Mouse (Mus musculus): ENCODE results near the gene Mboat2.

Gene Mboat2

GRCm38 (mm10) chr12:24830766-24831152 is at the start of gene Mboat2:
Mboat2 (plus strand) TSS chr12:24830879.
- DNase-seq (ENCODE audit: low spot score in 2 of 2): peak; percentile 4 to 6

DNA sequence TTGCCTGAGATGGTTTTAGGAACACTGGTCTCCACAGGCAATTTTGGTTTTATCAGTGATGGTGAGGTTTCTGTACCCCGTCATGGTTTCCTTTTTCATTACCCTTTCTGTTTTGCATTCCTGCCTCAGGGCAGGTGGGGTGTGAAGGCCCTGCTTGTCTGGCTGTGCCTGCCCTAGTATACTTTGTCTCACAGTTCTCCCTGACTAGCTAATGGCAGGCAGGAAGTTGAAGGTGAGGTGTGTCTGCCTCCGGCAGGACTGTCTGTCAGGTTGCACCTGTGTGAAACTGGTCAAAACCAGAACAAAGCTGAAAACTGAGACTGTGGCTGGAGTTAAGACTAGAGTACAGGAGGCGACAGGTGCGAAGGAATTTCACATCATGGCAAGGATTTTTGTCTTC is 46.9 kb upstream of the Mboat2 start:
- no peak for DNase-seq (ENCODE audit: low spot score in 2 of 2)

GRCm38 (mm10) chr12:24785882-24786281 is 44.8 kb upstream of the Mboat2 start:
- DNase-seq (ENCODE audit: low spot score in 2 of 2): no peak

- DNase-seq (ENCODE audit: low spot score in 2 of 2): no peak
Observed at GRCm38 (mm10) chr12:24786316-24786715, 44.4 kb upstream of the Mboat2 start.

- DNase-seq (ENCODE audit: low spot score in 2 of 2): no peak
Observed at GRCm38 (mm10) chr12:24789659-24790058, 41.0 kb upstream of the Mboat2 start.

DNA sequence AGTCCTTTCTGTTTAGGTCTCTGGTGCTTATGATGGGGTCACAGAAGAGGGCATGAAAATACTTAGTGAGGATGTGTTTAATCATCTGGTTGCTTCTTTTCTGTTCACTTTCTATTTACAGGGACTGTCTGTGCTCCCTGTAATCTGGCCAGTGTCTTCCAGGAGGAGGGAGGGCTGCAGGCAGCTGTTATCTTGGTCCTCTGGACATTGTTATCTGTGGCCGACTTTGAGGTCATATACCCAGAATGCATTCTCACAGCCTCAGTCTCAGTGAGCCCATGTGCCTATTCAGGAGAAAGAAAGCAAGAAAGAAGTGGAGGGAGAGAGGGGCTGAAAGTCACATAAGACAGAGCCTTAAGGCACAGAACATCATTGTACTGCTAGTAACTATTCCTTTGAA is 19.4 kb upstream of the Mboat2 start:
- no peak for DNase-seq (ENCODE audit: low spot score in 2 of 2)

DNA sequence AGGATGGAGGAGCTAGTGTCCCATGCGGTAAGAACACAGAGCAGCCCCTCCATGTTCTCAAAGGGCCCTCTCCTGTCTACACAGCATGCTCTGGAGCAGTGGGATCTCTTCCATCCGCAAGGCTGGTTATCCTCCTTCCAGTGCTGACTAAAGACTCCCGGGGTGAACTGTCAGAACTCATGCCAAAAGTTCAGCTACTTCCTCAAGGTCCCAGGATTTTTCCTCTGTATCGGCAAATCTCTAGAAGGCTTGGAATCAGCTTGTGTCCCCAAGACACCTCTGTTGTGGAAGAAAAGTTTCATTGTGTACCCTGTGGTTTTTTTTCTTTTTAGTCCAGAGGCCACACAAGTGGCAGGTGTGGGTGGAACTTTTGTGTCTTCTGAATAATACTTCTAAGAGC is 18.8 kb upstream of the Mboat2 start:
- DNase-seq (ENCODE audit: low spot score in 2 of 2): no peak

DNA sequence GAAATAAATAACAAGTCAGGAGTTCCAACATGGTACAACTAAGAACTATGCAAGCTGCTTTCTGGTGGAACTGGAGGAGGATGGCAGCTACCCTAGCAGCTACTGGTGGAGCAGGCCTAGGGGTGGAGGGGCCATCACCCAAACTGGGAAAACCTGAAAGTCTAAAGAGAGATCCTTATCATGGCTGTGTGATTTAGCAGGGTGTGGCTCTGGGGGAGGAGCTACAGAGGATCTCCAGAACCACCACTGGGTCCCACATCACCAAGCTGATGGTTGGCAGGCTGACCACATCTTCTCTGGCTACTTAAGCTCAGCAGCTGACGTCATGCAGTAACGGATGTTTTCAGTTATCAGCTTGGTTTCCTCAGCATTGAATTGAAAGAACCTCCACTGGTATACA is 7.8 kb upstream of the Mboat2 start:
- peak; percentile 34 to 55 for DNase-seq (ENCODE audit: low spot score in 2 of 2)

GRCm38 (mm10) chr12:24823636-24824354 is 6.9 kb upstream of the Mboat2 start:
- no peak for DNase-seq (ENCODE audit: low spot score in 2 of 2)

DNA sequence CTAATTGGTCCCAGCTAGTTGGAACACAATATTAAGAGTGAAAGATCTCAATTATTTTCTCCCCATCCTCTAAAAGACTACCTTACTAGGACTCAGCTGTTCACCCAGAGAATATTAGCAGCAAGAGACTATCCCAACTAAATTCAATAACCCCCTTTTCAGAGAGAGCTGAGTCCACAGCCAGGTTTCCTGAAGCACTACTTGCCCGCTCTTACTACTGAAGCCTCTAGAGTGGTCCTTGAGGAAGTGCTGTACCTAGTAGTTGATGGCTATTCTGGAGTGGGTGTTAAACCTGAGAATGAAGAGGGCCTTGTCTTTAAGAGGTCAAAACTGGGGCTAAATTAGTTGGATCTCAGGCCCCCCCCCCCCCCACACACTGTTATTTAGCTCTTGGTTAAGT is 593 bp upstream of the Mboat2 start:
- DNase-seq (ENCODE audit: low spot score in 2 of 2): no peak

DNA sequence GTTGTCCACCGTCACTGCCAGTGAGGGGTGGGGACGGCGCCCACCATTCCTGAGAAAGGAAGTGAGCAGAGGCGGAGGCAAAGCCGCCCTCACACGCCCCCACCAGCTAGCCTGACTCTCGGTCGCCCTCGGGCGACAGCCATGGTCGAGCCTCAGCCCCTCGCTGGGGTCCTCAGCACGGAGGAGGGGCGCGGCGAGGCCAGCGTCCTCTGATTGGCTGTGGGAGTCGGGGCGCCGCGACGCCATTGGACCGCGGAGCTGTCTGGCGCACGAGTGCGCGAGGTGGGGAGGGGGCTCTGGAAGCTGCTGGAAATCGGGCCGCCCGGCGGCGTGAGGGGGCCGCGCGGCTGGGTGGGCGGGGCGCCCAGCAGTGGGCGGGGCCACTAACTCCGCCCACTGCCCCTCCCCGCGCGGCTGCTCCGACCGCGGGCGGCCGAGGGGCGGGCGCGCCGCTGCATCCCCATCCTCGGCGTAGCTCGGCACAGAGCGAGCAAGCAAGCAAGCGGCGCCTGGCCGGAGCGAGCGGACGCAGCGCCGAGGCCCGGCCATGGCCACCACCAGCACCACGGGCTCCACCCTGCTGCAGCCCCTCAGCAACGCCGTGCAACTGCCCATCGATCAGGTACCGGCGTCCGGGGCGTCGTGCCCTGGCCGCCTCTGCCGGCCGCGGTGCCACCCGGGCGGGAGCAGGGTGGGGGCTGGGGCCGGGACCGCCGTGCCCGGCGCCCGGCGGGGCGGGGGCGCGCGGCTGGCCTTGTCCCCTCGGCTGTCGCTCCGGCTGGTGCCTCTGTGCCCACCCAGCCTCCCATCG is 679 bp downstream of the Mboat2 start:
- peak; percentile 22 to 28 for DNase-seq (ENCODE audit: low spot score in 2 of 2)

- DNase-seq (ENCODE audit: low spot score in 2 of 2): no peak
Observed at GRCm38 (mm10) chr12:24831964-24832427, 1.3 kb downstream of the Mboat2 start.

DNA sequence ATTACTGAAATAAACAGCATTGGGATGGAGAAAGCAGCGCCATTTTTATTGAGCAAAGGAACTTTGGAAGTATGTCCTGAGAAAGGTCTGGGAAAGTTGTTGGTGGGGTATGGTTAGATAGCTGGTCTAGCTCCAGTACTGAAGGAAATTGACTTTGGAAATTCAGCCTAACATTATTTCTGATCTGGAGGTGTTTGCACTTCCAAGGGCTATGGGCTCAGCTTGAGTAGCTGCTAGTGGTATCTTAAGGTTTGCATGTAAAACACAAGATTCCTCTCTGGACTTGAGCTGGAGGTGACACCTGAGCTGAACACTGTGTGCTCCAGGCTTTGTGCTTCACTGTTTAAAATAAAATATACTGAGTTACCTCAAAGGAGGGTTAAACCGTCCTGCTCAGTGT is 1.8 kb downstream of the Mboat2 start:
- DNase-seq (ENCODE audit: low spot score in 2 of 2): no peak

DNA sequence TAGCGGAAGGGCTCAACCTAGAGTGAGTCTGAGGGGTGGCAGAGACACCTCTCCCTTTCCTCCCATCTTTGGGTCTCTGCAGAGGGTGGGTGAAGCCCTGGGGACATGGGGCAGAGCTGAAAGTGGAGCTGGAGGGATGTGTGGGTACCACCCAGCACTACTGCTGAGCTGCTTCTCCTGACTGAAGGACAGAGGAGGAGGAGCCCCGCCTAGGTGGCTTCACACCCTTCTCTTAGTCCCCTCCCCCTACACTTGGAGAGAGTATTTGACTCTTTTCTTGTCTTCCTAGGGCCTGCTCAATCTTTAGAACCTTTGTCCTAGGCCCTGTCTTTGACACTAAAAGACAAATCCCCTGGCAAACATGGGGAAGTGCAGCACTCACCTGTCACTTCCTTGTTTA is 7.3 kb downstream of the Mboat2 start:
- DNase-seq (ENCODE audit: low spot score in 2 of 2): no peak

- no peak for DNase-seq (ENCODE audit: low spot score in 2 of 2)
Observed at GRCm38 (mm10) chr12:24841115-24841879, 10.6 kb downstream of the Mboat2 start.

DNA sequence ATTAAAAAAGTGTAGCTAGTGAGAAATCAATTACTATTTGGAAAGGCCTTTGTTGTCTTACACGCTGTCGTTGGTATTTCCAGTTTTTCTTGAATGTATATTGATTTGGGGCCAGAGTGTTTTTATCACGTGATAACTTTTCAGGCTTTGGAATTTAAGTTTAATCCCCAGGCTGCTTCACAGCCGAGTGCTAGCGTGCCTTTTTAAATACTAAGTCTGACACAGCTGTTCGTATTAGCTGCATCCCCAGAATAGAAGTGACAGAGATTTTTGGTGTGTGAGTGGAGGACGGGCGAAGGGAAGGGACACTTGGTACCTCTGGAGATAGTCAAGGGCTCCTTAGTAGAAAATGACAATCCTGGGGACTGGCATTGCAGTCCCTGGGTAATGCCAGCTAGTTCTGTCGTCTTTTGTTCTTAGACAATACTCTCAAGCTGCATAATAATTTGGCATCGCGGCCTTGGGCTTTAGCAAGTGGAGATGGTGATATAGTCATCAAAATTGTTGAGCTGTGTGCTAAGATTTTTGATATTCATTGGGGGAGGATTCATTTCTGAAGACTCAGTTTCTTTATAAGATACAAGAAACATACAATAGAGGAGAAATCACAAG is 11.7 kb downstream of the Mboat2 start:
- no peak for DNase-seq (ENCODE audit: low spot score in 2 of 2)

- DNase-seq (ENCODE audit: low spot score in 2 of 2): no peak
Observed at GRCm38 (mm10) chr12:24843395-24844072, 12.9 kb downstream of the Mboat2 start.

DNA sequence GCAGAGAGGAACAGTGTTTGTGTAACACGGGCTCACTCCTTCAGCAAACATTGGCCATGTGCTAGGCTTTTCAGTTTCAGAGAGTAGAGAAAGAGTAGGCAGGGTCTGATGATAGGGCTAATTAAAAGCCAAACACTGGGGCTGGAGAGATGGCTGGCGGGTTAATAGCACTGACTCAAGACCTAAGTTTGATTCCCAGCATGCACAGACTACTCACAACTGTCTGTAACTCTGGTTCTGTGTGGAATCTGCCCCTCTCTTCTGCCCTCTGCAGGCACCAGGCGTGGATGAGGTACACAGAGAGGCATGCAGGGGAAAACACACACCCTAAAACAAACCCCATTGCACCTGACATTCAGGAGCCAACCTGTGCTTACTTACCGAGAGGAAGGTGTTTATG is 14.7 kb downstream of the Mboat2 start:
- no peak for DNase-seq (ENCODE audit: low spot score in 2 of 2)

GRCm38 (mm10) chr12:24848107-24848506 is 17.4 kb downstream of the Mboat2 start:
- no peak for DNase-seq (ENCODE audit: low spot score in 2 of 2)

DNA sequence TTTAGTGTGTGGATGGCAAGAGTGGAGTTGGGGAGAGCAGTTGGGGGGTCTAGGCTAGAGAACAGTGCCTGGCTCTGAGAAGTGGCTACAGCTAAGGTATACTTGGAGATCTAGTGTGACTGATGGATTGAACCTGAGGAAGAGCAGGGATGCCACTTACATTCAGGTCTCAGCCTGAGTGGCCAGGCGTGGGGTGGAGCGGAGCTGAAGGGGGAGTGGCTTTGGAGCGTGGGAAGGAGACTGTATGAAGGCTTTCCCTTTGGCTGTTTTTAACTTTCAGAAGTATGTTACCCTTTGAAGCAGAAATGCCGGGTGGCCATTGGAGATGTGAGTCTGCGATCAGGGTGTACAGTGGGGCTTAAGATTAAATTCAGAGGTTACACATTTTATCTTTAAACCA is 26.7 kb downstream of the Mboat2 start:
- DNase-seq (ENCODE audit: low spot score in 2 of 2): no peak

- DNase-seq (ENCODE audit: low spot score in 2 of 2): no peak
Observed at GRCm38 (mm10) chr12:24859357-24859756, 28.7 kb downstream of the Mboat2 start.

Measured in natural killer cell, adult 2 months (primary cell).